Mouse (Mus musculus) E14TG2a.4 (cell line): ENCODE measurements around the gene Taf6l.

Experiments
- CTCF ChIP-seq: conservative IDR thresholded peaks from 2 replicates; pipeline ENCODE4 v1.5.1; 2014; ENCODE audit warnings: low read length
- NANOG ChIP-seq: IDR thresholded peaks from 2 replicates; pipeline ENCODE4 v1.6.1; 2014; ENCODE audit warnings: borderline replicate concordance, low read length, mixed read lengths
- POU5F1 ChIP-seq: IDR thresholded peaks from 2 replicates; pipeline ENCODE4 v1.6.1; 2014; ENCODE audit warnings: low read length, borderline replicate concordance

GRCm38 (mm10) chr19:8770567-8771270, 15.5 kb downstream of the Taf6l start, which contains the start of gene Tmem223:
- TF ChIP-seq CTCF: no peak
- TF ChIP-seq POU5F1: no peak
- TF ChIP-seq NANOG: no peak
